Mouse (Mus musculus) stomach, embryonic 16.5 days (tissue): ENCODE data around the gene Btbd7. TPM values are rescaled to one million over a fixed set of nuclear protein-coding genes. Genes with fewer than 3 reads are reported as not detected.

Experiments used
- ATAC-seq: fragments of 200-750 bp; cut with Nextera tagmentation; 2 replicates; pipeline ENCODE4 v1.8.0; 2017; ENCODE audit warnings: moderate number of reproducible peaks, moderate TSS enrichment; ENCODE audit not compliant: insufficient read depth, low FRiP score
- H3K27ac ChIP-seq: fragments of 300-500 bp; sonication (generic); 2 replicates; pipeline ENCODE4 v1.5.1; 2014; ENCODE audit warnings: low read length
- H3K27me3 ChIP-seq: fragments of 300-500 bp; sonication (generic); 2 replicates; pipeline ENCODE4 v1.6.1; 2014; ENCODE audit warnings: low read length, control low read depth, mixed read lengths; ENCODE audit not compliant: control insufficient read depth, insufficient read depth
- H3K36me3 ChIP-seq: fragments of 300-500 bp; sonication (generic); 2 replicates; pipeline ENCODE4 v1.6.1; 2014; ENCODE audit warnings: low read length; ENCODE audit not compliant: control insufficient read depth, insufficient read depth
- H3K4me1 ChIP-seq: fragments of 300-500 bp; sonication (generic); 2 replicates; pipeline ENCODE4 v1.6.1; 2014; ENCODE audit warnings: low read length, control low read depth, mixed read lengths; ENCODE audit not compliant: control insufficient read depth, insufficient read depth
- H3K4me2 ChIP-seq: fragments of 300-500 bp; sonication (generic); 2 replicates; pipeline ENCODE4 v1.6.1; 2014; ENCODE audit warnings: low read depth, low read length, mixed read lengths
- H3K4me3 ChIP-seq: fragments of 300-500 bp; sonication (generic); replicated peaks from 2 replicates; pipeline ENCODE4 v1.5.1; 2014; ENCODE audit warnings: mild to moderate bottlenecking, low read length
- H3K9ac ChIP-seq: fragments of 300-500 bp; sonication (generic); 2 replicates; pipeline ENCODE4 v1.6.1; 2014; ENCODE audit warnings: low read length
- H3K9me3 ChIP-seq: fragments of 300-500 bp; sonication (generic); replicated peaks from 2 replicates; pipeline ENCODE4 v1.6.1; 2016; ENCODE audit warnings: low read length, control low read depth; ENCODE audit not compliant: control insufficient read depth
- WGBS: fragments of 180-500 bp; shearing (Covaris S2); extraction: QIAGEN DNeasy Blood & Tissue Kit; methylation state at CpG from one replicate; pipeline ENCODE4 v1.1.7; 2014; 5-methylcytosine and 5-hydroxymethylcytosine counted together
- polyA plus RNA-seq: library from polyadenylated mRNA; unstranded; fragments of >200 nt; fragmentation: Nextera tagmentation; extraction: Ambion mirVana; gene quantifications from 2 replicates; pipeline ENCODE4 v1.2.1, GENCODE M21; 2015

The Btbd7 gene
- polyA plus RNA-seq, 1 experiment from 2014 or later = 16.6 TPM

- 93% methylated on average over 8 of the region's 8 CpGs for WGBS
- no peak for ATAC-seq
- Histone ChIP-seq H3K36me3 (peaks cover 38% of the 10 kb centered on the region), H3K4me1 (no peaks in the 10 kb centered on the region), H3K9me3 (no peaks in the 10 kb centered on the region), H3K9ac (no peak overlapping the region), H3K27me3 (no peaks in the 10 kb centered on the region), H3K27ac (no peak overlapping the region), H3K4me2 (no peak overlapping the region), H3K4me3 (no peak overlapping the region)
Measured at GRCm38 (mm10) chr12:102771601-102772000, 106.7 kb downstream of the Btbd7 start.

DNA sequence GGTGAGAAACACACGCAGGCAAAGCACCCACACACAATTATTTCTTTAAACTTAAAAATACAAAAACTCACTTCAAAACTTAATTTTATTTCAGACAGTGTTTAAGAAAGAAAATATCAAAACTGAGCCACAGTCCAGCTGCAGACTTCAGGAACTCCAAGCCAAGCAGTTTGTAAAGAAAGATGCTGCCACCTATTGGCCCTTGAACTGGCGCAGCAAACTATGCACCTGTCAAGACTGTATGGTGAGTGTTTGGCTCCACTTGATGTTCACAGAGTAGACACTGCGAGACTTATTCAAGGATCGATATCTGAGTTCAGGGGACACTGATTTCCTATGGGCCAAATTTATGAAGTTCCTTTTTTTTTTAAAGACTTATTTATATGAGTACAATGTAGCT is 109.3 kb downstream of the Btbd7 start:
- Histone ChIP-seq H3K4me2 (no peak overlapping the region), H3K9me3 (no peaks in the 10 kb centered on the region), H3K27ac (no peak overlapping the region), H3K9ac (no peak overlapping the region), H3K36me3 (peaks cover 44% of the 10 kb centered on the region), H3K4me1 (no peaks in the 10 kb centered on the region), H3K4me3 (no peak overlapping the region), H3K27me3 (no peaks in the 10 kb centered on the region)
- WGBS = 92% methylated on average over 4 of the region's 4 CpGs
- ATAC-seq = no peak

GRCm38 (mm10) chr12:102763696-102764095 is 114.6 kb downstream of the Btbd7 start:
- ATAC-seq = no peak
- Histone ChIP-seq H3K4me1 (peaks cover 8% of the 10 kb centered on the region), H3K27ac (no peak overlapping the region), H3K4me3 (no peak overlapping the region), H3K9ac (no peak overlapping the region), H3K9me3 (no peaks in the 10 kb centered on the region), H3K36me3 (peaks cover 22% of the 10 kb centered on the region; the same call in 1 of the 2 replicates), H3K27me3 (no peaks in the 10 kb centered on the region), H3K4me2 (no peak overlapping the region)

- Histone ChIP-seq H3K9ac (no peak overlapping the region), H3K9me3 (no peaks in the 10 kb centered on the region), H3K27ac (no peak overlapping the region), H3K36me3 (peaks cover 13% of the 10 kb centered on the region; the same call in 1 of the 2 replicates), H3K4me3 (no peak overlapping the region), H3K4me1 (peaks cover 11% of the 10 kb centered on the region), H3K27me3 (no peaks in the 10 kb centered on the region), H3K4me2 (no peak overlapping the region)
- WGBS = 82% methylated on average over 3 of the region's 3 CpGs
- no peak for ATAC-seq
Measured at GRCm38 (mm10) chr12:102761668-102762067, 116.6 kb downstream of the Btbd7 start.

DNA sequence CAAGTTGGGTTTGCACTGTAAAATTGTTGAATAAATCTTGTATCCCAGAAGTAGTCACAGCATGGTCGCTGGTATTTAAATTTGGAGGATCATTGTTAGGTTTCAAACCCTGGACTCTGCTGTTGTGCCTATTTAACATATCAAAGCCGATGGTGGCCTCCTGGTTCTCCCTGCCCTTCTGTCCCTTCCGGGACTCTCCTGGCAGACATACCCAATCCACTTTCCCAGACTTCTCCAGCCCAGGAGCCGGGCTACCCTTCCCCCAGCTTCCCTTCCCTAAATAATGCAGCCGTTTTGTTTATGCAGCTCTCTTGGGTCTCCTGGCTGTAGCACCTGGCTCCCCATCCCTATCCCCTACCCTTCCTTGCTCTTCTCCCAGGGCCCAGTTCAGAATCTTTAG is 119.3 kb downstream of the Btbd7 start:
- peak overlapping the region; percentile 78; the same call in 1 of the 2 replicates for H3K27ac ChIP-seq
- peak overlapping the region; percentile 70 for H3K4me2 ChIP-seq
- peak overlapping the region; percentile 80 for H3K4me3 ChIP-seq
- no peak for ATAC-seq
- no peaks in the 10 kb centered on the region for H3K27me3 ChIP-seq
- WGBS = 4% methylated on average over 5 of the region's 5 CpGs
- peaks cover 3% of the 10 kb centered on the region; the same call in 1 of the 2 replicates for H3K36me3 ChIP-seq
- H3K9me3 ChIP-seq = no peaks in the 10 kb centered on the region
- peak overlapping the region; percentile 85 for H3K9ac ChIP-seq
- peaks cover 17% of the 10 kb centered on the region for H3K4me1 ChIP-seq

GRCm38 (mm10) chr12:102758403-102758756 is 119.9 kb downstream of the Btbd7 start, which contains the start of gene Gm20604:
TSS of gene Gm20604 (minus strand) at chr12:102758672.
- no peak for ATAC-seq
- under 1% methylated on average over 10 of the region's 10 CpGs for WGBS
- Histone ChIP-seq H3K27ac (peak within 1 kb of the TSS; percentile 93), H3K9me3 (no peaks in the 10 kb centered on the region), H3K4me3 (peak within 1 kb of the TSS; percentile 80), H3K4me1 (peaks cover 17% of the 10 kb centered on the region), H3K36me3 (peaks cover 3% of the 10 kb centered on the region; the same call in 1 of the 2 replicates), H3K9ac (peak within 1 kb of the TSS; percentile 85), H3K4me2 (peak within 1 kb of the TSS; percentile 89), H3K27me3 (no peaks in the 10 kb centered on the region)

DNA sequence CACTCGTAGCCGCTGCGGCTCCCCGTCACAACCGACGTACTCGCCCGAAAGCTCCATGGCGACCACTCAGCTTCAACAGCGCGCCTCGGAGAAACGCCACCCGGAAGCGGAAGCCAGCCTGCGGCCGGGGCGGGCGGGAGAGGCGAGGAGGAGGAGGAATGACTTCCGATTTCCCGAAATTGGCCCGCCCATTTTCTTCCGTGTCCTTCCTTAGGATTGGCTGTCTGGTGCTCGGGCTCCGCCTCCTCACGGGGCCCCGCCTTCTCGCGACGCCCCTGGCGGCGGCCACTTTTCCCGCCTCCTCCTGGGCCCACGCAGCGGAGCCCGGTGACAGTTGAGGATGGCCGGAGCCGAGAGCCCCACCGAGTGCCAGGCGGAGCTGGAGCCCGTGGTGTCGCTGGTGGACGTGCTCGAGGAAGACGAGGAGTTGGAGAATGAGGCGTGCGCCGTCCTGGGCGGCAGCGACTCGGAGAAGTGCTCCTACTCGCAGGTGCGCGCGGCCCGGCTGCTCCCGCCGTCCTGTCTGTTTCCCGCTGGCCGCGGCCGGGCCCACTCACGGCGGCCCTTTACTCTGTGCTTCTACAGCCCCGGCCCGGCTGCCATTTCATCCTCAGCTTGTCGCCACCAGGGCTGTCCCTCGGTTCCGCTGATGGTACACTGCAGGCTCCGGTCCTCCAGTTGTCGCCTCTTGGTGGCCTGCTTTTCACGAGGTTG is 120.4 kb downstream of the Btbd7 start, which contains the start of the genes Gm28051, Gon7 and Ubr7:
Gene Gm28051, minus strand, starts transcription at position 77 of the 714 bp plus-strand sequence.
Gene Gon7, minus strand, starts transcription at position 115 of the 714 bp plus-strand sequence.
Gene Ubr7, plus strand, starts transcription at position 279 of the 714 bp plus-strand sequence.
- WGBS = under 1% methylated on average over 73 of the region's 73 CpGs
- Histone ChIP-seq H3K4me3 (peak within 1 kb of the TSS; percentile 80), H3K4me1 (peaks cover 17% of the 10 kb centered on the region), H3K36me3 (peaks cover 3% of the 10 kb centered on the region; the same call in 1 of the 2 replicates), H3K4me2 (peak within 1 kb of the TSS; percentile 89), H3K9me3 (no peaks in the 10 kb centered on the region), H3K9ac (peak within 1 kb of the TSS; percentile 85), H3K27ac (peak within 1 kb of the TSS; percentile 93), H3K27me3 (no peaks in the 10 kb centered on the region)
- ATAC-seq = peak; percentile 98

DNA sequence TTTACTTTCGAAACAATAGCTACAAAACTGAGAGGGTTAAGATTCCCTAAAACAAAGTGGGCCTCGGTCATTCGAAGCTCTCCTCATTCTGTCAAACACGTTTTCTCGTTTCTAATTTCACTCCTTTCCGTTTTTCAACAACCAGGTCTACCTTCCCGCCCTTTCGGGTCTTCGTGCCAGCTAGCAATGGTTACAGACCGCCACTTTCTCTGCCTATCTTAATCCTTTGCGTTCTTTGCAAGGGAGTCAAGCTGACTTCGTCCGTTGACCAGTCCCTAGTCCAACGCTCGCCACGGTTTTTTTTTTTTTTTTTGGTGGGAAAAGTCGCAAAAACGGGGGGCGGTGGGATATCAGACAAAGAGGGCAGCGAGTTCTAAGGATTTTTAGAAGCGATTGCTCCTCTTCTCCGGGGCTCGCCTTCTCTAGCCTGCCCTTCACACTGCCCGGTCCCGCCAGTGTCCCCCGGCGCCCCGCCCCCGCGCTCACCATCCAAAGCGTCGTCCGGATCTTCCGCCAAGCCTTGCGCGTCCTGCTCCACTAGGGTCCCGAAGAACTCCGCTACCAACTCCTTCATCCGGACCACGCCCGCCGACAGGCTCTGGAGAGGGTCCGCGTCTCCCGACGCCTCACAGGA is 121.1 kb downstream of the Btbd7 start:
- Histone ChIP-seq H3K27me3 (no peaks in the 10 kb centered on the region), H3K4me3 (peak overlapping the region; percentile 80), H3K9me3 (no peaks in the 10 kb centered on the region), H3K4me1 (peaks cover 17% of the 10 kb centered on the region), H3K9ac (peak overlapping the region; percentile 81), H3K4me2 (peak overlapping the region; percentile 89), H3K27ac (peak overlapping the region; percentile 93), H3K36me3 (peaks cover under 1% of the 10 kb centered on the region; the same call in 1 of the 2 replicates)
- WGBS = 1% methylated on average over 46 of the region's 46 CpGs
- ATAC-seq = peak; percentile 88

DNA sequence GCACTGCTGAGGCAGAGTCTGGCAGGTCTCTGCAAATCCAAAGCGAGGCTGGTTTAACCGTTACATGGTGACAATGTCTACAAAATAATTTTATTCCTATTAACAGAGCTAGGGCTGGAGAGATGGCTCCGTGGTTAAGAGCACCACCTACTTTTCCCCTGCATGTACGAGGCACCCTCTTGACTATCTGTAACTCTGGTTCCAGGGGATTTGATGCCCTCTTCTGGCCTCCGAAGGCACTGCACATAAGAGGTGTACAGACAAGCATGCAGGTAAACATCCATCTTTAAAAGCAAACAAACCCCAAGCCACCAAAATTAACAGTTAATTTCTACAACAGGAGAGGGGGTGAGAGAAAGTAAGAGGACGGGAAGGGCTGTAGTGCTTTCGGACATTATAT is 122.0 kb downstream of the Btbd7 start:
- H3K9ac ChIP-seq = peak overlapping the region; percentile 81; the same call in 1 of the 2 replicates
- ATAC-seq = no peak
- no peaks in the 10 kb centered on the region for H3K36me3 ChIP-seq

More for the DNA sequence above, 122.0 kb downstream of the Btbd7 start:
- H3K4me3 ChIP-seq = peak overlapping the region; percentile 80
- 77% methylated on average over 7 of the region's 7 CpGs for WGBS
- no peaks in the 10 kb centered on the region for H3K27me3 ChIP-seq
- peaks cover 17% of the 10 kb centered on the region for H3K4me1 ChIP-seq
- no peaks in the 10 kb centered on the region for H3K9me3 ChIP-seq
- H3K27ac ChIP-seq = no peak overlapping the region
- H3K4me2 ChIP-seq = peak overlapping the region; percentile 89
